Mouse (Mus musculus): ENCODE measurements around the gene 5330417H12Rik. TPM values are rescaled to one million over a fixed set of nuclear protein-coding genes. Genes with fewer than 3 reads are reported as not detected.

The 5330417H12Rik gene
- total and polyA plus RNA-seq, 3 experiments = not detected

- H3K27me3 ChIP-seq (ENCODE audit: insufficient read depth, low read length) = no peaks in the 10 kb centered on the region
- no peak for DNase-seq (ENCODE audit: low spot score)
- no peak for ATAC-seq (ENCODE audit: extremely low read depth, insufficient number of reproducible peaks, low FRiP score, poor library complexity, severe bottlenecking)
- no peaks in the 10 kb centered on the region for H3K4me1 ChIP-seq (ENCODE audit: insufficient read depth, low read depth, low read length)
- H3K36me3 ChIP-seq (replicated peaks) = no peaks in the 10 kb centered on the region
- H3K4me3 ChIP-seq (ENCODE audit: low read depth, low read length) = no peak overlapping the region
- H3K9me3 ChIP-seq (replicated peaks) = peaks cover 65% of the 10 kb centered on the region
- no peak for TF ChIP-seq TAL1 (conservative IDR thresholded peaks at IDR 0.05; ENCODE audit: low read depth, low read length)
- TF ChIP-seq GATA1 (IDR thresholded peaks at IDR 0.05; ENCODE audit: borderline replicate concordance, low read length) = no peak
- TF ChIP-seq GATA2 (IDR thresholded peaks at IDR 0.05; ENCODE audit: borderline replicate concordance, low read depth, low read length) = no peak
- no peak for TF ChIP-seq CTCF (IDR thresholded peaks at IDR 0.05; ENCODE audit: low read depth, low read length)
- no peak for TF ChIP-seq POLR2AphosphoS5 (IDR thresholded peaks at IDR 0.05; ENCODE audit: insufficient replicate concordance, low read depth, low read length)
Observed at GRCm38 (mm10) chr7:107663621-107664020, 38.7 kb upstream of the 5330417H12Rik start.

DNA sequence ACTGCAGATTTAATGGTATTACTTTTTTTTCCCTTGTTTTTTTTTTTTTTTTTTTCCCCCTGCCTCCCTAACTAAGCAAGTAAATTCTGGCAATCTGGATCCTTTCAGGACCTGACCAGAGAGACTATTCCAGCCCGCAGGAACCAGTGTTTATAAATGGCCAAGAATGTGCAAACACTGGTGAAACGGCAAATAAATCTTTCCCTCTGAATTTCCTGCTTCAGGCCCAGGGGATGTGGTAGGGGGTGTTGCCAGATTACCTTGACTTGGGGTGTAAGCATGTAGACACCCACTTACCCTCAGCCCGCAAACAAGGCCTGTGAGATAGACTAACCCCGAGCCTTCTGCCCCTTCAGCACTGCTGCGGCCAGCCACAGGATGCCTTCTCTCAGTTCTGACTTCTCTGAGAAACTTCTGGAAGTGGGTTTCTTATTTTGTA lies 36.9 kb upstream of the 5330417H12Rik start:
- H3K27me3 ChIP-seq (ENCODE audit: insufficient read depth, low read length) = no peaks in the 10 kb centered on the region
- no peaks in the 10 kb centered on the region for H3K36me3 ChIP-seq (replicated peaks)
- no peaks in the 10 kb centered on the region for H3K4me1 ChIP-seq (ENCODE audit: insufficient read depth, low read depth, low read length)
- ATAC-seq (ENCODE audit: extremely low read depth, insufficient number of reproducible peaks, low FRiP score, poor library complexity, severe bottlenecking) (no peak), DNase-seq (ENCODE audit: low spot score) (no peak)
- H3K9me3 ChIP-seq (replicated peaks) = peaks cover 62% of the 10 kb centered on the region
- no peak for TF ChIP-seq GATA2 (IDR thresholded peaks at IDR 0.05; ENCODE audit: borderline replicate concordance, low read depth, low read length)
- H3K4me3 ChIP-seq (ENCODE audit: low read depth, low read length) = no peak overlapping the region

DNA sequence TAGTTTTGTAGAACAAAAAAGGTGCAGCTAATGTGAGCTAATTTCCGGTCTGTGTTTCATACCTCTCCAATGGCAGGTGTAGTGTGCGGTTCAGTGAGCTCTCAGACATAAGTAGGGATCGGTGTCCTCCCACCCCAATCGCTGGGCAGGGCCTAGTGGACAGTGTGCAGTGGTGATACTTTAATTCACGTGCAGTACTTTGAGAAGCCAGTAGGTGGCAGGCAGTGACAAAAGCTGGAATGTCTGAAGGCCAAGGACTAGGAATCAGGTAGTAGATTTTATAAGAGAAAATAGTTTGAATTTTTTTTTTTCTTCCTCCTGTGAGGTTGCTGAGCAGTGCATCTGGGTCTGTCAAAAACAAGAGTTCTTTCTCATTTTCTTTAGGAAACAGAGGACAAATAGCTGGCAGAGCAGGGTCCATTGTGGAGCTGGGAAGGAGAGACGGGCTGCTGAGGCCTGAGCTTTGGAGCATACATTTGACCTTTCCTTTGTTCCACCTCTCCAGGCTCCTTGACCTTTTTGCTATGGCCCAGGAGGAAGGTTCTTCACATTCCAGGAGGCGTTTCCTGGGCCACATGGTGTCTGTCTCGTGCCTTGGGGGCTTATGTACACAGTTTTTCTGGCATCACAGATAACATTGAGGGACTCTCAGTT lies 36.4 kb upstream of the 5330417H12Rik start:
- Histone ChIP-seq H3K4me3 (ENCODE audit: low read depth, low read length) (no peak overlapping the region), H3K36me3 (replicated peaks) (no peaks in the 10 kb centered on the region), H3K9me3 (replicated peaks) (peaks cover 62% of the 10 kb centered on the region), H3K4me1 (ENCODE audit: insufficient read depth, low read depth, low read length) (no peaks in the 10 kb centered on the region), H3K27me3 (ENCODE audit: insufficient read depth, low read length) (no peaks in the 10 kb centered on the region)
- ATAC-seq (ENCODE audit: extremely low read depth, insufficient number of reproducible peaks, low FRiP score, poor library complexity, severe bottlenecking) (no peak), DNase-seq (ENCODE audit: low spot score) (no peak)
- TF ChIP-seq POLR2AphosphoS5 (IDR thresholded peaks at IDR 0.05; ENCODE audit: insufficient replicate concordance, low read depth, low read length) (no peak), TAL1 (conservative IDR thresholded peaks at IDR 0.05; ENCODE audit: low read depth, low read length) (no peak), GATA2 (IDR thresholded peaks at IDR 0.05; ENCODE audit: borderline replicate concordance, low read depth, low read length) (no peak), CTCF (IDR thresholded peaks at IDR 0.05; ENCODE audit: low read depth, low read length) (no peak), GATA1 (IDR thresholded peaks at IDR 0.05; ENCODE audit: borderline replicate concordance, low read length) (no peak)

DNA sequence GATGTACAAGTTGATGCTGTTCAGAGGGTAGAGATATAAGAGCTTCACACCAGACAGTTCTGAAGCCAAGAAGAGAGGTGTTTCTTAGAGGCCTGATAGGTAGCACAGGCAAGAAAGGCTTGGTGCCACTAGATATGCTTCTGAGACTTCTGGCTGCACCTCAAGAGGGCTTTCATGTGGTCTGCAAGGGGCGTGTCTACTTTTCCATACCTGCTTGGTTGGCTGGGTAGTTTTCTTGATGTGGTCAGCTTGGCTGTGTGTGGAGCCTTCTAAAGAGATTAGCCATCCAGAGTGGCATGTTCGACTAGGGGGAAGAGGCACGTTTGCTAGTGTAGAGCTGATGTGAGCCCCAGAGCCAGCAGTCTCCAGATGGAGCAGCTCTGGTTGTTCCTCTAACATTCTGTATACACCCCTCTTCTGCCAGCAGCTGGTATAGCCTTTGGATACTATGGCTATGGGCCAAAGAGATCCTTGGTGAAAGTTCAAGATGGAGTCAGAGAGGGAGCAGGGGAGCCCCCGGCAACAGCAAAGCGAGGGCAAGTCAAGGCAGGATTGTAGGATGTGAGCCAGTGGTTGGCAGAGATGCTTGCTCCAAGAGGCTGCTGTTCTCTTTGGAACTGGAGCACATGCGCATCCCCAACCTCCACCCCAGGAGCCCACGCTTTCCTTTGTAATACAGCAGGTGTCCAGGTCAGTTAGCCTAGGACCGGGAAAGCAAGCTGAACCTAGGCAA lies 34.4 kb upstream of the 5330417H12Rik start:
- DNase-seq (ENCODE audit: low spot score) (no peak), ATAC-seq (ENCODE audit: extremely low read depth, insufficient number of reproducible peaks, low FRiP score, poor library complexity, severe bottlenecking) (no peak)
- no peaks in the 10 kb centered on the region for H3K36me3 ChIP-seq (replicated peaks)

GRCm38 (mm10) chr7:107656451-107656850 lies 31.5 kb upstream of the 5330417H12Rik start:
- no peak for TF ChIP-seq TAL1 (conservative IDR thresholded peaks at IDR 0.05; ENCODE audit: low read depth, low read length)
- TF ChIP-seq GATA2 (IDR thresholded peaks at IDR 0.05; ENCODE audit: borderline replicate concordance, low read depth, low read length) = no peak
- no peak for TF ChIP-seq GATA1 (IDR thresholded peaks at IDR 0.05; ENCODE audit: borderline replicate concordance, low read length)
- no peak for TF ChIP-seq POLR2AphosphoS5 (IDR thresholded peaks at IDR 0.05; ENCODE audit: insufficient replicate concordance, low read depth, low read length)
- no peak for TF ChIP-seq CTCF (IDR thresholded peaks at IDR 0.05; ENCODE audit: low read depth, low read length)

More for the DNA sequence above, 34.4 kb upstream of the 5330417H12Rik start:
- Histone ChIP-seq H3K4me3 (ENCODE audit: low read depth, low read length) (no peak overlapping the region), H3K4me1 (ENCODE audit: insufficient read depth, low read depth, low read length) (no peaks in the 10 kb centered on the region), H3K9me3 (replicated peaks) (peaks cover 44% of the 10 kb centered on the region), H3K27me3 (ENCODE audit: insufficient read depth, low read length) (no peaks in the 10 kb centered on the region)
- no peak for TF ChIP-seq GATA2 (IDR thresholded peaks at IDR 0.05; ENCODE audit: borderline replicate concordance, low read depth, low read length)
- TF ChIP-seq GATA1 (IDR thresholded peaks at IDR 0.05; ENCODE audit: borderline replicate concordance, low read length) = no peak
- TF ChIP-seq POLR2AphosphoS5 (IDR thresholded peaks at IDR 0.05; ENCODE audit: insufficient replicate concordance, low read depth, low read length) = no peak
- TF ChIP-seq TAL1 (conservative IDR thresholded peaks at IDR 0.05; ENCODE audit: low read depth, low read length) = no peak
- no peak for TF ChIP-seq CTCF (IDR thresholded peaks at IDR 0.05; ENCODE audit: low read depth, low read length)

DNA sequence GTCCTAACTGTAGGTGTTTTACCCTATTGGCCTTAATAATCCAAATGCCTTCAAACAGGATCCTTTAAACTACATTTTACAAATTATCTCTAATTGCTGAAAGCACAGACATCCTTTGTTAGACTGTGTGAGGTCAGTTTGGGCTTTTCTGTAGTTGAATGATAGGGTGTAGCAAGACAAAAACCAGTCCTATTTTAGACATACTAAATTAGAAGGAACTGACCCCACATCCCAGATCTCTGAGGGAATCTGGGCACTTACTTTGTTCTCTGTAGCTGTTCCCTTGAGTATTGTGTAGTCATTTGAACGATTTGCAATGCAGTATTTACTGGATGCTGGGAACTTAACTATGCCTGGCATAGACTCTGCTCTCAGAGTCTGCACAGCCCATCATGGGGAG lies 26.9 kb upstream of the 5330417H12Rik start:
- no peaks in the 10 kb centered on the region for H3K27me3 ChIP-seq (ENCODE audit: insufficient read depth, low read length)
- H3K36me3 ChIP-seq (replicated peaks) = no peaks in the 10 kb centered on the region
- peaks cover 21% of the 10 kb centered on the region for H3K9me3 ChIP-seq (replicated peaks)
- H3K4me1 ChIP-seq (ENCODE audit: insufficient read depth, low read depth, low read length) = no peaks in the 10 kb centered on the region
- TF ChIP-seq CTCF (IDR thresholded peaks at IDR 0.05; ENCODE audit: low read depth, low read length) (no peak), POLR2AphosphoS5 (IDR thresholded peaks at IDR 0.05; ENCODE audit: insufficient replicate concordance, low read depth, low read length) (no peak), GATA2 (IDR thresholded peaks at IDR 0.05; ENCODE audit: borderline replicate concordance, low read depth, low read length) (no peak), TAL1 (conservative IDR thresholded peaks at IDR 0.05; ENCODE audit: low read depth, low read length) (no peak), GATA1 (IDR thresholded peaks at IDR 0.05; ENCODE audit: borderline replicate concordance, low read length) (no peak)
- no peak for ATAC-seq (ENCODE audit: extremely low read depth, insufficient number of reproducible peaks, low FRiP score, poor library complexity, severe bottlenecking)
- no peak overlapping the region for H3K4me3 ChIP-seq (ENCODE audit: low read depth, low read length)
- DNase-seq (ENCODE audit: low spot score) = no peak

More at GRCm38 (mm10) chr7:107656451-107656850, 31.5 kb upstream of the 5330417H12Rik start:
- H3K36me3 ChIP-seq (replicated peaks) = no peaks in the 10 kb centered on the region
- no peak overlapping the region for H3K4me3 ChIP-seq (ENCODE audit: low read depth, low read length)
- H3K9me3 ChIP-seq (replicated peaks) = peaks cover 36% of the 10 kb centered on the region
- no peaks in the 10 kb centered on the region for H3K27me3 ChIP-seq (ENCODE audit: insufficient read depth, low read length)
- no peaks in the 10 kb centered on the region for H3K4me1 ChIP-seq (ENCODE audit: insufficient read depth, low read depth, low read length)
- ATAC-seq (ENCODE audit: extremely low read depth, insufficient number of reproducible peaks, low FRiP score, poor library complexity, severe bottlenecking) (no peak), DNase-seq (ENCODE audit: low spot score) (no peak)
